Mouse (Mus musculus) skeletal muscle tissue, adult 2 months (tissue): Measurements from ENCODE around the gene Padi2.

Source experiments
- DNase-seq: peaks from one replicate; pipeline ENCODE4 v3.0.0-alpha.2; 2012; ENCODE audit warnings: low read depth, low spot score

Gene Padi2

DNA sequence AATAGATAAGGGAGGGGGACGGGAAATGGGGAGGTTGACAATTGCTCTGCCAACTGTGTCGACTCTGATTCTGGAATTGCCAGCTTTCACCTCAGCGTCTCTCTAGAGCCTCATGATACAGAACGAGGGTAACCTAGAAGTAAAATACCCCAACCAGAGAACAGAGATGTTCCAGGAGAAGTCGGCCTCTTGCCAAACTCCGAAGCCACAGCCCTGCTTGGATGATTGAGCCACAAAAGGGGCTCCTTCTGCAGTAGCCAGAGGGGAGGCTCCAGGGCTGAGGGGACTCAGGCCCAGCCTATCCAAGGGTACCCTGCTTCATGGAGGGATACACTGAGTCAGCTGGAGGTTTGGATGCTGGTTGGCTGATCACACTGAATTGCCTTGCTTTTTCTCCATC, 52.2 kb downstream of the Padi2 start:
- no peak for DNase-seq

- no peak for DNase-seq
Observed at GRCm38 (mm10) chr4:140959128-140959679, 53.1 kb downstream of the Padi2 start.

- DNase-seq = peak; percentile 54
Observed at GRCm38 (mm10) chr4:140959715-140960479, 53.8 kb downstream of the Padi2 start.

- peak; percentile 100 for DNase-seq
Observed at GRCm38 (mm10) chr4:140960781-140961466, 54.8 kb downstream of the Padi2 start, which contains the start of gene Sdhb. Gene Sdhb, plus strand, starts transcription at chr4:140961203.

DNA sequence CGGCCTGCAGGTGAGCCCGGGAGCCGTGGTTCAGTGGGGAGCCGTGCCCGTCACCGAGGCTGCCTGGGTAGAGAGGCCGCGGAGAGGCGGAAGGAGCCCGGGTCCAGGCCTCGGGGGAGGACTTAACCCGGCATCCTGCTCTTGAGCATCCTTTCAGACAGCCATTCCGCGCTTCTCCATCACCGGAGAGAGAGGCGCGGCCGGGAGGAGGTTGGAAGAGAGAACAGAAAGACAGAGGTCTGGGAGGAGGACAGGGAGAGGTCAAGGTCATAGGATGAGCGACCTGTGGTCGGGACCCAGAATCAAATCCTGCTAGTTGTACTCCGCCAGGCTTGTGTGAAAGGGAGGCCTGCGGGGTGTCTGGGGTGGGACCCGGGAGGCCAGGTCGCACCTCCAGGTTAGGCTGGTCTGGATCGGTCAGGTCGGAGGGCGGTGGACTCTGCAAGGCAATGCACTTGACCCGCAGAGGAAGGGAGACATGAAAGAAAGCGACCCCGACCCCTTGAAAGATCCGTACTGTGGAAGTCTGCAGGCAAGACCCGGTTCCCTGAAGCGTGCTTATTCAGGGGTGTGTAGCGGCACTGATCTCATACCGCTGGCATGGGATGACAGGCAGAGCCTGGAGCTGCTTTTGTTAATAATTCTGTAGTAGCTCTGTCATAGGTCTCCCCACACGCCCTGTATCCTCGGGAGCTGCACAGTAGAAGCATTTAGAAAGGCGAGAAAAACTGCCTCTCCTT, 55.5 kb downstream of the Padi2 start:
- DNase-seq = no peak

DNA sequence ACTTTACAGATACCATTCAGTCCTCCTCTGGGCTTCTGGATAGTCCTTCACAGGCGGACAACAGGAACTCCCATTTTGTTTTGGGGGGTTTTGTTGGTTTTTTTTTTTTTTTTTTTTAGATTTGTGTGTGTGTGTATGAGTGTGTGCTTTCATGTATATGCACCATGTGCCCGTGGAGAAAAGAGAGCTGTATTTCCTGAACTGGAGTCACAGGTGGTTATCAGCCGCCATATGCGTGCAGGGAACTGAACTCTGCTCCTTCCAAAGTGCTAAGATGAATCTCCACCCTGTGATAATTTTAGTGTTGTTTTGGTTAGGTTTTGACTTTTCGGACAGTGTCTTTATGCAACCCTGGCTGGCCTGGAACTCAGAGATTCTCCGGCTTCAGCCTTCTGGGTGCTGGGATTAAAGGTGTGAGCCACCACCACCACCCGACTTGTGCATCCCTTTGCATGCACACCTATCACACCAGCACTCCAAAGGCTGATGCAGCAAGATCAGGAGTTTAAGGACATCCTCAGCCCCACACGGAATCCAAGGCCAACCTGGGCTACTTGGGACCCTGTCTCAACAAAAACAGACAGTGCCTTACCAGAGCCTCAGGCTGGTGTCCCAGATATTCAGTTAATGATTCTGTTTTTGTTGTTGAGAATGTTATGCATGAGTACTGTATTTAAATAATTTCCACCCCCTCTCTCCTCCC, 56.2 kb downstream of the Padi2 start:
- no peak for DNase-seq

DNA sequence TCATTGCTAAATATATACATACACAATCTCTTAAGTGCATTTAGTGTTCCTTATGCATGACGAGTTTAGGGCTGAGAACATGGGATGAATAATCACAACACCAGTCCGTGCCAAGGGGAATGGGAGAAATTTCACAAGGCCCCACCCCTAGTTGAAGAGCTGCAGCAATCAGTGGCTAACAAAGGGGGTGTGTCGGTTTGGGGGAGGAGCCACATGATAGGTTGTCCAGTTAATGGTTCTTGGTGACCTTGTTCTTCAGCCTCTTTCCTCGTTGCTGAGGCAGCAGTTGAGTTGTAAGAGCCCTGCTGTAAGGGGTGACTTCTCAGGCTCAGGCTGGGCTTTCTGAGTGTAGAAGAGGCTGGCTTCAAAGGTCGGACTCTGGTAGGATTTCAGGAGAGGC, 56.8 kb downstream of the Padi2 start:
- peak; percentile 65 for DNase-seq

DNA sequence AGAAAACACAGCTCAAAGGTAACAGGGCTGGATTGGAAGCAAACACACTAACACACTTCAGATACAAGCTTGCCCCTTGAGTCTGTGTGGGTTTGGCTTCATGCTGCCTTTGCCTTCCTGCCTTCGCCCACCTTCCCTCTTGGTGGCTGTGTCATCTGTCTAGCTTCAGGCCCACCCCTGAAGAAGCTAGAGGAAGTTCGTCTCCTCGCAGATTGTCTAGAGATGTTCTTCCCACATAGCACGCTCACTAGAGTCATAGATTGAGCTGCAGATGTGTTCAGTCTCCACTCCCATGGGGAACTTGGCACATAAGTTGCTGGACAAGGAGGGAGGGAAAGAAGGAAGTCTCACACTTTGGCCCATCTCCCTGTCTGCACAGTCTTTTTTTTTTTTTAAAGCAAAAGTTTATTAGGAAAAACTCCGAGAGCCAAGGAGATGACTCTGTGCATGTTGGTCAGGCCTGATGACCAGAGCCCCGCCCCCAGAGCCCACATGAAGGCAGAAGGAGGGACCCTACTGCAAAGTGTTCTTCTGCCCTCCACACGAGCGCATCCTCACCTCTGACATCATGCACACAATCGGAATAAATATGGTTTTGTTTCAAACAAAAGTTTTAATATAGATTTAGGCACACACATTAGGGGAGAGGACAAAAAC, 57.9 kb downstream of the Padi2 start:
- peak; percentile 59 for DNase-seq

GRCm38 (mm10) chr4:140964620-140965019, 58.5 kb downstream of the Padi2 start:
- DNase-seq = peak; percentile 68

DNA sequence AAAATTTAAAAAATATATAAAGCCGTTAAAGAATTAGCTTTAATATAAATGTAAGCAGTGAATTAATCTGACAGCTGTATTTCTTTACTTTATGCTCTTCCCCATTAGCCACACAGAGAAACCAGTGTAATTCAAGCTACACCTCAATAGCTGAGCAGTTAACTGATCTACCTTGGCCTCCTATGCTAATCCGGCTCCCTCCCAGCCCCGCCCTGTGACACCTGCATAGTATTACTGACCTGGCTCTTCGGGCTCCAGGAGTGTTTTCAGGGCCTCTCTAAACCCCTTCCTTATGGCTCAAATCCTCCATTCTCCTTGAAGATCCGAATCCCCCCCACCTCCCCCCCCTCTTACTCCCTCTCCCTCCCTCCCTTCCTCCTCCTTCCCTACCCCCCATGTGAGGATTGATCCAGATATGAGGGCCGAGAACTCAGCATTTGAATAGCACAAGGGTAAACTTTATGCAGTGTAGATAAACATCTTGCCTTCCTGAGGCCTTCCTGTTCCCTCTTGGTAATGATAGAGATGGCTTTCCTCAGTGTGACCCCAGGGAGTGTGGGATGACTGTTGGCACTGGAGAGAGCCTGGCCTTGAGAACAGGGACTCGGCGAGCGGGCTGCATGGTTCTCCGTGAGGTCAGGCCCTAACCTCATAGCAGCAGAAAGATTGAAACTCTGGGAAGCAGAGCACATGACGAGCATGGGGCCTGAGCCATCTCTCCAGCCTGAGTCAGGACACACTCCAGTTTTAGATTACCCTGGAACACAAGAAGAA, 61.4 kb downstream of the Padi2 start:
- no peak for DNase-seq

DNA sequence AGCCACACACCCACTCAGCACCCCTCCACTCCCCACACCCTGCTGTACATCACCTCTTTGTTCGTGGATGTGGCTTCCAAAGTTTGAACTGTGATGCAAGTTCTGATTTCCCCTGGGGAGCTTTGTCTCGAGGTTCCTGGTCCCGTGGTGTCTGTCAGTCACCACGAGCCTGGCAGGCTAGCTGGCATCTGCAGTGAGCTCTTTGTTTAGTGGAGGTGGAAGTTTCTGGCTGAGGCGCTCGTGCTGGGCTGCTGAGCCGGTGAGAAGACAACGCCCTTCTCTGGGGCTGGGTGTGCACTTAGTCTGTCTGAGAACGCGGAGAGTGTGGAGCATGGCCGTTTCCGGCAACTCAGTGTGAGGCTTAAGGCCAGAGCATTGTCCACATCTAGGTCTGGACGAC, 65.5 kb downstream of the Padi2 start:
- no peak for DNase-seq

GRCm38 (mm10) chr4:140974408-140974807, 68.3 kb downstream of the Padi2 start:
- DNase-seq = no peak

DNA sequence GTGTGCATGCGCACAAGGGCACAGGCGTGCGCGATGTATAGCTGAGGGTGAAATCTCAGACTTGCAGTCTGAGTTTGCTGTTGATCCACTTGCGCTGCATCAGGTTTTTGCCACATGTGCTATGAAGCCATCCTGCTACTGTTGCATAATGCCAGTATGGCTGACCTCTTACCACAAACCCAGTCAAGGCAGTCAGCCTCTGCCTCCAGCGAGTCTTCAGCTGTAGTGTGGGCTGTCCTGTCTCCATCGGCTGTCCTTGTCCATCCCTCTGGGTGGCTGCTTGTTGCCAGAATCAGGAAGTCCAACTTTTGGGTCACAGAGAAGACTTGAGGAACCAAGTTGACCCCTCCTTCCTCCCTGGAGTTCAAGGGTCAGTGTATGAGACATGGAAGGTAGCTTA, 69.2 kb downstream of the Padi2 start:
- DNase-seq = peak; percentile 45

DNA sequence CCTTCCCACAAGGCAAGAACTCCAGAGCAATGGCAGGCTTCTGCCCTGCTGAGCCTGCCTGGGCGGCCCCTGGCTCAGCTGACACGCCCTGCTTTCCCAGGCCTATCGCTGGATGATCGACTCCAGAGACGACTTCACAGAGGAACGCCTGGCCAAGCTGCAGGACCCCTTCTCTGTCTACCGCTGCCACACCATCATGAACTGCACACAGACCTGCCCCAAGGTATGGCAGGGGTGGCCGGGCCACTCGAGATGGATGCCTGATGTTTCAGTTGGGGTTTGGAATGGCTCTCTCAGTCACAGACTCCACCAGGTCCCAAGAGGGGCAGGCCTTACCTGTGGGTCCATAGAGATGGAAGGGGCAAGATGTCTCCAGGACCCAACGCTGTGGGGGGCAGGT, 71.1 kb downstream of the Padi2 start:
- DNase-seq = no peak

DNA sequence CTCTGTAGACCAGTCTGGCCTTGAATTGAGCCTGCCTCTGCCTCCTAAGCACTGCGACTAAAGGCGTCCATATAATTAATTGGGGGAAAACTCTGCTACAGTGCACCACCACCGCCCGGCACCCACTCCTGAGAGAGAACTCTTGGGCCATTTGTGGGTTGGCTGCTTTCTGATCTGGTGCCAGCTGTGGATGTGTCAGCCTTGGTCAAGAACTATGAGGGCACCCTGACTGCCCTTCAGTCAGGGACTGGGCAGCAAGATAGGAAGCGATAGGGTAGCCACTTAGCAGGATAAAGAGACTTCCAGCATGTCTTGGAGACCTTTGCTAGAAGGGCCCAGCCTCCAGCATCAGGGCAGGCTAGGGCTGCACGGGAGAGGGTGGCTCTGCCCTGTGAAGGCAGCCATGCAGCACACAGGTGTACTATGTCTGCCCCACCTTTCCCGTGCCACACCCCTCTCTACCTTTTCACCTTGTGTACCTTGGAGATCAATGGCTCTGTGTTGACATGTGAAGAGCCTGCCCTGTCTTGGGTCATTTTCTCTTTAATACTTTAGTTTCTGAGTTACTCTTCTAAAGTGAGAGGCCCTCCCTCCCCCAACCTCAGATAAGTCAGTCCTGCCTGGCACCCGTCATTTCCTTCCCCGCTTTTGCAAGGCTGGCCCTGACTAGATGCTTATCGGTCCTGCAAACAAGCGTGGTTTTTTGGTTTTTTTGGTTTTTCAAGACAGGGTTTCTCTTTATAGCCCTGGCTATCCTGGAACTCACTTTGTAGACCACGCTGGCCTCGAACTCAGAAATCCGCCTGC, 71.9 kb downstream of the Padi2 start:
- no peak for DNase-seq

GRCm38 (mm10) chr4:140981605-140982004, 75.5 kb downstream of the Padi2 start:
- no peak for DNase-seq

GRCm38 (mm10) chr4:140982808-140983207, 76.7 kb downstream of the Padi2 start:
- DNase-seq = no peak

DNA sequence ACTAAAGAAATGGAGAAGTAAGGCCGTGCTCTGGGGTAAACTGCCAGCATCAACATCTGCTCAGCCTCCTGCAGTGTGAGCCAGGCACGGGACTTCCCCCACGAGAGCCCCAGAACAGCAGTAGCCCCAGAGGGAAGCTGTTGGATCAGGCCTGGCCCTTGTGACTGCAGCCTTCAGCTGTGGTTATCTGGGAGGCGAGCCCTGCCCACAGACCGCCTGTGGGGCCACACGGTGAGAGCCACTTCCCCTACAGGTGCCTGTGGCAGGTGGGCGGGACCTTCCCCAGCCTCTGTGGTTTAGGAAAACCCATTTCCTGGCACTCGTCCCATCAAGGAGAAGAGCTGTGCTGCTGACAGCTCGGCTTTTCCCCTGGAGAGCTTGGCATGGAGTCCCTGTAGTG, 77.3 kb downstream of the Padi2 start:
- peak; percentile 68 for DNase-seq

DNA sequence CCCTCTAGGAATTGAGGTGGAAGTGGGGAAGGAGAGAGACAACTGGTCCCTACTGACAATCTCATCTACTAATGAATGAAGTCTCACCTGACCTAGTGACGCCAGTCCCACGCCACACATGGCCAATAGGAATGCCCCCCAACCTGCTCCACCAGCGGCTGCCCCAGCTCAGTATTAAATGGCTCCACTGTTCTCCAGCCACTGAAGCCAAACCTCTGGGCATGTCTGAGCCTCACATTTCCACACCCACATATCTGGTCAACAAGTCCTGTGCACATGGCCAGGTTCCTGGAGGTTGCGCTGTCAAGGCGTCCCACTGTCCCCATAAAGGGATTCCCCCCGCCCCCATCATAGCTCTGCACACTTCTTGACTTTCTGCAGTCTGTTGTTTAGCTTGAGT, 78.4 kb downstream of the Padi2 start:
- DNase-seq = no peak
